Mouse (Mus musculus): ENCODE results near the gene Zfp280d.

Zfp280d gene

DNA sequence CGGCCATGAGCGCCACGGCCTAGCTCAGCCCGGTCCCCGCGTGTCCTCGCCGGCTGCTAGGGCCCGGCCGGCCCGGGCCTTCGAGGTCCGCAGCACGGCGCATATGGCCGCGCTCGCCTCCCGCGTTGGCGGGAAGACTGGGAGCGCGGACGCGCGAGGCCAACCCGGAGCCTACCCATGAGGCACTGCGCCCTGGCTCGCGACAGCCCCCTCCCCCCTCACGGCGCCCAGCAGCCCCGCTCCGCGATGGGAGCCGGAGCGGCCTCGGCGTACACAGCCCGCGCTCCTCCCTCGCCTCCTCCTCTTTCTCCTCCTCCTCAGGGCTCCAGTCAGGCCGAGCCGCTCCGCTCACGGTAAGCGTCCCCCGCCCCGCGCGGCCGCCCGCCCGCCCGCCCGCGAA is at the start of gene Zfp280d:
Gene Zfp280d (plus strand): TSS at position 184 of the 400 bp plus-strand sequence.
- DNase-seq (ENCODE audit: low spot score) = peak; percentile 63

DNA sequence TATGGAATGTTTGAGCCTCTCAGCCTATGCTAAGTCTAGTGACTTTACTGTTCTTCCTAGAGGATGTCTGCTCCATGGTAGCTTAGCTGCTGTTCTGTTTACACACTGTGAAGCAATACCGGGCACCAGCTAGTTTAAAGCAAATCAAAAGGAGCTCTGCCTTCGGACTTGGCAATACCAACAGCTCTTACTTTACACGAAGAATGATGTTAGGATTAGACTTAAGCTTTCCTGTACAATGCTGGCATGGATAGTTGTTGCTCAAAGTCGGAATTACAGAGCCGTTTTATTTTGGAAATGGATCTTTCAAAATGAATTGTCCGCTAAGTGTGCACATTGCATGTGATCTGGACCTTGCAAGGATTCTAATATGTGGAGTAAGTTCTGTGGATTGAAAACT is 48.1 kb upstream of the Zfp280d start:
- no peak for DNase-seq (ENCODE audit: low spot score)

DNA sequence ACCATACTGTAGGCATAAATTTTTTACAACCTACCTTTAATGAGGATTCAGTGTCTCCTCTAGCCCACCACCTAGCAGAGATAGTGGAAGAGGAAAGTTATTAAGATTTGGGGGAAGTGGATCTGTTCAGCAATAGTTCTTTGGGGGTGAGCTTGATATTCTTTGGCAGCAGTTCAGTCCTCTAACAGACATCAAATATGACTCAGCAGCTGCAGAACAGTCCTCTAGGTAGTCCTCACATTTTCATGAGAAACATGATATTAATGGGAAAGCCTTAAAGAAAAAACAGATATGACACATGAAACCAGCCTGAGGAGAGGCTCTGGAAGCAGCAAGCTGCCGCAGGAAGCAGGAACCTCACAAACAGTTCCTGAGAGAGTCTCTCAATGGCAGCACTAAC is 22.0 kb upstream of the Zfp280d start:
- DNase-seq (ENCODE audit: low spot score) = no peak

DNA sequence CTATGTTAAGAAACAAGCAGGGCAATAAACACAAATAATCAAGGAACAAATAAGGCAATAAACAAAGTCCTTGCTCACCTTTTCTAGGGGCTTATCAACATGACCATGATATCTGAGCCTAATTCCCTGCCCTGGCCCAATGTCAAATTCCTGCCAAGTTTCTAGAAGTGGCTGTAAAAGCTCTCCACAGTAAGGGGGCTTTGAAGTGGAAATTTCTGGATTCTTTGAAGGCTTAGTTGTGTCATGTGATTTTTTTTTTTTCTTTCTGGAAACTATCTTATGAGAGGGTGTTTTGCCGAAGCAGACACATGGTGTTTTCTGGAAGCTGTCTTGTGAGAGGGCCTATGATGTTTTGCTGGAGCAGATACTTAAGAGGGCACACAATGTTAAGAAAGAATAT is 19.4 kb upstream of the Zfp280d start:
- DNase-seq (ENCODE audit: low spot score) = no peak

DNA sequence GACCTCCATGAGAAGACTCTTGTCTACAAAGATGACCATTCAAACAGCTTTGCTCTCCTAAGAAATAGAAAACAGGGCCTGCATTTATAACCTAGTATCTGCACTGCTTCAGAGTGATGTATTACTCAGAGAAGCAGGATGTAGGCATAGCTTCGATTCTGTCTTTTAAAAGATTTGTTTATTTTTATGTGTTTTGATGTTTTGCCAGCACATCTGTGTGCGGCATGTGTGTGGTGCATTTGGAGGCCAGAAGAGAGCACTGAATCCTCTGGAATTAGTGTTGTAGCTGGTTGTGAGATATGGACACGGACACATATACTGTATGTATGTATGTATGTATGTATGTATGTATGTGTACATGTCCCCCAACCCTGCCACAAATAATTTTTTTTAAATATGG is 18.0 kb upstream of the Zfp280d start:
- DNase-seq (ENCODE audit: low spot score) = no peak

DNA sequence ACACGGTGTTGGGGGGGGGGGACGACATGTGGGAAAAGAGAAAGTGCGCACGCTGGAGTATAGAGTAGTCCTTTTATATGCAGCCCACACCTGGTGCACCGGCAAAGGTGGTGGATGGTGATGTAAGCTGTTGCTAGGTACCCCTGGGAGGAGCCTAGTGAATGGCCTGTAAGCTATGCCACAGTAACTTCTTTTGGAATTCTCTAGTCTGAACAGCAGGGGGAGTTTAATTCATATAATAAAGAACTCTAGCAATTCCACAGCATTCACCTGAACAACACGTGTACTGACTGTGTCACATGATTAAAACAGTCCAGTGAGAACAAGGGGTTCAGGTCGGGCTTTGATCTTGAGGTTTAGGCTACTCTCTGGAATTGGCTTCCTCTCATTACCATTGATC is 14.3 kb upstream of the Zfp280d start:
- no peak for DNase-seq (ENCODE audit: low spot score)

DNA sequence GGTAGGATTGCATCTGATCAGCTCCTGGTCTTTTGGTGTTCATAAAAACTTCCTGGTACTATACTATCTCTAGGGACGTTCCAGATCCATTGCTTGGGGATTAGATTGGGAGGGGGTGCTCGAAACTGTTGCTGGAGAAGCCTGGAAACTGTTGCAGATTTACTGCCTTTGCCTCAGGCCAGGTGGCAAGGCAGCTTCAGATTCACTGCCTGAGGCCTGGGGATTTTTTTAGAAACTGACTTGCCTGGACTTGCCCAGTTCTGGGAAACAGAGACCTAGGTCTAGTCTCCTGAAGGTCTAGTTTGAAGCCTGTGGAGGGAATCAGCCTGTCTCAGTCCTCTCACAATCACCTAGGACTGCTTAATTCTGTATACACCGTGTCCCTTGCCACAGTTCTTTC is 9.8 kb upstream of the Zfp280d start:
- DNase-seq (ENCODE audit: low spot score) = no peak

DNA sequence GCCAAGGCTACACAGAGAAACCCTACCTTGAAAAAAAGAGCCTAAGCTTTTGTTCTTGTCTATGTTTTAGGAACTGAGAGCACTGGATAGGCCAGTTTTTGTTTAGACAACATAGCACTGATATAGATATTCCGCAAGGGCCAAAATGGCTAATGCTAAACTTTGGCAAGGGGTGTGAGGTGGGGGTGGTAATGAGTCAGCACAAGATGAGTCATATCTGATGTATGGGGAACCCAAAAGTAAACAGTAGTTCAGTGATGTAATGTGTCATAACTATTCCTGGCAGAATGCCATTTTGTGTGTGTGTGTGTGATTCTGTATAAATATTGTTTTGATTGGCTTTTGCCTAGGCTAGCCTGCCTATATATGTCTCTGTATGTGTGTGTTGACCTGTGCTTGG is 4.5 kb upstream of the Zfp280d start:
- DNase-seq (ENCODE audit: low spot score) = no peak

DNA sequence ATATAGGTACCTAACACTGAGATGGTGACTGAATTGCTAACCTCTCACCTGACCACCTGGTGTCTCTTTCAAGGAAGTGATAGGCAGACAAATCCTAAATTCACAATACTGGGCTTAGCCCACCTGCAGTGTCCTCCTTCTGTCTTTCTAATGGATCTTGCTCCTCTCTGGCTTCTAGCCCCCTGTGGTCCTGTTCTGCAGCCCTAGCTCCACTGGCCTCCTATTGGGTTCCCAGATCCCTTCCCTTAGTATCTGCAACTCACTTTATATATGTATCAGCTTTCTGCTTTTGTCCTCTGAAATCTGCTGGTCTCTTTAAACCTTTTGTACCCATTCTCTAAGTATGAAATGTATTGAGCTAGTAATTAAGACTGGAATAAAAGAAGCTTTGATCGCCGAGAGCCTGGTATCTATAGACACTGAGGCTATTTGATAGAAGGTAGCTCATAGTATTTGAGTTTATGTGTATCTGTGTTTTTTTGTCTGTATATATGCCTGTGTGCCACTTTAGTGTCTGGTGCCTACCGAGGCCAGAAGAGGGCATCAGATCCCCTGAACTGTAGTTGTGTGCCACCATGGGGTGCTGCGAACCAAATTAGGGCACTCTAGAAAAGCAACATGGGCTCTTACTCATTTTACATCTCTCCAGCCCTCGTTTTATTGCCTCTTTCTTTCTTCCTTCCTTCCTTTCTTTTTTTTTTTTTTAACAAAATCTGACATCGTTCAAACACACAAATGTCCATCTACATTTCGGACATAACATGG is 832 bp upstream of the Zfp280d start:
- DNase-seq (ENCODE audit: low spot score) = no peak

DNA sequence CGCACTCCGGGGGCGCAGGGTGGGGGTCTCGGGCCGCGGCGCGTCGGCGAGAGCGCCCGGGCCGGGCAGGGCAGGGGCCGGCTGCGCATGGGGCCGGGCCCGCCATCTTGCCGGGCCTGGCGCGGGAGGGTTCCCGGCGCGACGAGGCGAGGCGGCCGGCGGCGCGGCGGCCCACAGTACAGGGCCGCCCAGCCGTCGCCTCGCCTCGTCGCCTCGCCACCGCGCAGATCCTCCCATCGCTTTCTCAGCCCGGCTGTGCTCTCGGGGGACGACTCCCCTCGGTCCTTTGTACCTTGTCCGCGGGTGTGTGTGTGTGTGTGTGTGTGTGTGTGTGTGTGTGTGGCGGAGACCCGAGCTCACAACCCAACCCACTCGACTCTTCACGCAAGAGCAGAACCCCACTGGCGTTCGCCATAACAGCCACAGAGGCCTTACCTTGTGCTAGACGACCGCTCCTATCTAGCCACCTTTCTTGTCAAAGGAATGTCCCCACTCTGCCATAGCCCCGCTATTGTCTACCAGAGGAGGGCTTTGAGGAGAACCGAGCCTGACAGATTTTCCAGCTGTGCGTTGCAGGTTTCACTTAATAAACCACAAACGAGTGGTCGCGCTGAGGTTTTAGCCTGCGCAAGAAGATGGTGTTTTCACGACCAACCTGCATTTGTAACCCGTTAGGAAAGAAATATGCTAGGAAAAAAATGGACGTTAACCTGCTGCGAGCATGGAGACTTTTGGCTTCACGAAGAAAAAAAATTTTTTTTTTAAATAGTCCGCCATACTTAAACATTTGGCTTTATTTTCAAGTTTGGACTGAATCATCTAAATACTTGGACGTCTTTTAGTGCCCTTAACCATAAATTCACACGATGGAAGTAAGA is 680 bp downstream of the Zfp280d start:
- no peak for DNase-seq (ENCODE audit: low spot score)

DNA sequence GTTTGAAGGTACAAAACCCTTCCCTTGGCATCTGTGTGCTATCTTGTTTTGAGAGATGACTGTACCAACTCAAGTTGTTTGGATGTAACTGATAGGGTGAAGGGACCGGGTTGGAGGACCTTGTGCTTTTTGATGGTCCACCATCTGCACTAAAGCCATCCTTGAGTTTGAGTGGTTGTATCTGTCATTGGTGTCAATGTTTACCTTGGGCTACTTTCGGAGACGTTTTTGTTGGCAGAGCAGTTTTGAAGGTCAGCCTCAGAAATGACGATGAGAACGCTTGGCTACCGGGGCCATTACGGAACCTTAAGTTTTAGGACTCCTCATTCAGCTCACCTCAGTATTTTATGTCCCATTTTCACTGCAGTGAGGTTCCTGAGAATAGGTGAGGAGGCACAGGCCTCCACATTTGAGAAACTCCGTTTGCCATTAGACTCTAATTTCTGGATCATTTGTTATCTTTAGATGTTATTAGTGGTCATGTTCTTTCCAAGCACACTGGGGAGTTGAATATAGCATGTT is 1.4 kb downstream of the Zfp280d start:
- DNase-seq (ENCODE audit: low spot score) = no peak

DNA sequence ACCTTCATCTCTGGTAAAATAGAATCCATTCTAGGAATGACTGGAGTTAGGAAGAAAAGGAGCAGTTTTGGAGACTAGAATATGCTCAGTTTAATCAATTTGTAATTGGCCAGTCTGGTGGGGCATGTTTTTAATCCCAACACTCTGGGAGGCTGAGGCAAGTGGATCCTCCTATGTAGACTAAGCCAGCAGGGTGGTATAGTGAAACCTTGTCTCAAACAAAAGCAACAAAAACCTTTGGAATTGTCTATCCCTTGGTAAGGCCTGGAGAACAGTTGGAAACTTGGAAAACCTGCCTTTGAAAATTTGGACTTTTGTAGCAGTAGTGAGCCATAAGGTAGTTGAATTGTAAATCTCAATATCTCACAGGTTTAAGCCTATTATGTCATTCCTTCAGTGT is 2.3 kb downstream of the Zfp280d start:
- DNase-seq (ENCODE audit: low spot score) = no peak

DNA sequence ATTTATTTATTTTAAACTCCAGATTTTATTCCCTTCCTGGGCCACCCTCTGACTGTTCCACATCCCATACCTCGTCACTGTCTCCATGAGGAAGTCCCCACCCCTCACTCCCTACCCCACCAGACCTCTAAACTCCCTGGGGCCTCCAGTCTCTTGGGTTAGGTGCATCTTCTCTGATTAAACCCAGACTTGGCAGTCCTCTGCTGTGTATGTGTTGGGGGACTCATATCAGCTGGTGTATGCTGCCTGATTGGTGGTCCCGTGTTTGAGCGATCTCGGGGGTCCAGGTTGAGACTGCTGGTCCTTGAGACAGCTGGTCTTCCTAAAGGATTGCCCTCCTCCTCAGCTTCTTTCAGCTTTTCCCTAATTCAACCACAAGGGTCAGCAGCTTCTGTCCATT is 5.3 kb downstream of the Zfp280d start:
- no peak for DNase-seq (ENCODE audit: low spot score)

DNA sequence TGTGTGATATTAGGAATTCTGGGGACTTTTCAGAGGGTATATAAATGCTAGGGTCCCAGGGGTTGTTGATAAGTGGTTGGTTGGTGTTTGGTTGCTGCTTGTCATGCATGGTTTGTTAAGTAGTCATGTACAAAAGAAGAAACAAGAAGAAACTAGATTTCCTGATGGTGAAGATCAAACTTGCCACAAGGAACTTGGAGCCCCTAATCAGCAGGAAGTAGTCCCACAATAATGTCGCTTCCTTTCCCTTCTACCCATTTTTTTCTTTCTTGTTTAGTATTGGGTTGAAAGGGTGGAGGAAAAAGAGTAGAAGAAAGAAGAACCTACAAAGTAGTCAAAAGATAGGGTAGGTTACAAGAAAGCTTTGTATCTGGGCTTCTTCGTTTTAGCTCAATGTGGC is 13.0 kb downstream of the Zfp280d start:
- no peak for DNase-seq (ENCODE audit: low spot score)

DNA sequence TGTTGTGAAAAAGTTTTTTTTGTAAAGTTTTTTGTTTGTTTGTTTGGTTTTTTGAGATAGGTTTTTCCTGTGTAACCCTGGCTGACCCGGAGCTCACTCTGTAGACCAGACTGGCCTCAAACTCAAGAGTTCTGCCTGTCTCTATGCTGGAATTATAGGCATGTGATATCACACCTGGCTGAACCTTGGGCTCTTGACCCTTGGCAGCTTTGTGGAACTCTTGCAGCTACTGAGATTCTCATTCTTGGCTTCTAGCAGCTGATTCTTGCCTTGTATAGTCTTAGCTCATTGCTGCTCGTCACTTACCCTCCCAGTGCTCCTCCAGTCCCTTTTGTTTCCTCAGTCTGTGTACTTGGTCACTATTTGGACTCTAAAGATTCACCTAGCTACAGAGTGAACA is 13.6 kb downstream of the Zfp280d start:
- no peak for DNase-seq (ENCODE audit: low spot score)

DNA sequence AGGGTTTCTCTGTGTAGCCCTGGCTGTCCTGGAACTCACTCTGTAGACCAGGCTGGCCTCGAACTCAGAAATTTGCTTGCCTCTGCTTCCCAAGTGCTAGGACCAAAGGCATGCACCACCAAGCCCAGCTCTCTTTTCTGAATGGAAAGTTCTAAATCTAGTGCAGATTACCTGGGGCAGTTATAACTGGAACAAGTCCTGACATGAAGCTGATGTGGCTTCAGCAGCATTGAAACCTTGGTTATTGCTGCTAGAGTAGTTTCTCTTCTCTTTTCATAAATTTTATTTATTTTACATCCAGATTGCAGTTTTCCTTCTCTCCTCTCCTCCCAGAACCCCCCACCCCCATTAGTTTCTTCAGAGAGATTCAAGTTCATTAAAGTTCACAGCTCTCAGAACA is 14.4 kb downstream of the Zfp280d start:
- no peak for DNase-seq (ENCODE audit: low spot score)

DNA sequence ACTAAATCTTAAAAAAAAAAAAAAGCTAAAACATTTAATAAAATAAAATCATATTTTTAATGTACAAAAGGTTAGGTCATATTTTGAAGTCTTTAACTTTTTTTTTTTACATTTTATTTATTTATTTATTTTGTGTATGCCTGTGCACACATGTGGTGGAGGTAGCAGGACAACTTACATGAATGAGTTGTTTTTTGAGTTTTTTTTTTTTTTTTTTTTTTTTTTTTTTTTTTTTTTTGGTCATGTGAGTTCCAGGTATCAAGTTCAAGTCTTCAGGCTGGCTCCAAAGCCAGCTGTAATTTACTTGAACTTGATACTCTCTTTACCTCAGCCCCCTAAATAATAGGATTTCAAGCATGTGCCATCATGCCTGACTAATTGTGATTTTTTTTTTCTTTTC is 19.4 kb downstream of the Zfp280d start:
- no peak for DNase-seq (ENCODE audit: low spot score)

DNA sequence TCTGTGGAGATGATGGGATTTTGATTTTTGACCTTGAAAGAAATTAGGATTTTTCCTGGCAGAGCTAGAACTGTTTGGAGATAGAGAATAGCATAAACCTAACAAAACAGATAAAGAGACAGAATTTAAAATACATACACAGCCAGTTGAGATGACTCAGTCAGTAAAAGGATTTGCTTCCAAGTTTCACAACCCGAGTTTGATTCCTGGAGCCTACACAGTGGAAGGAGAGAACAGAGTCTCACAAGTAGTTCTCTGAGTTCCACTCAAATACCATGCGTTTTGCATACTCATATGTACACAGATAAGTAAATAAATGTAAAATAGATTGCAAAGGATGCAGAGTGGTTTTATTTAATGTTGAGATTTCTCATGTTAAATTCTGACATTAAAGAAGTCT is 35.1 kb downstream of the Zfp280d start:
- DNase-seq (ENCODE audit: low spot score) = no peak

DNA sequence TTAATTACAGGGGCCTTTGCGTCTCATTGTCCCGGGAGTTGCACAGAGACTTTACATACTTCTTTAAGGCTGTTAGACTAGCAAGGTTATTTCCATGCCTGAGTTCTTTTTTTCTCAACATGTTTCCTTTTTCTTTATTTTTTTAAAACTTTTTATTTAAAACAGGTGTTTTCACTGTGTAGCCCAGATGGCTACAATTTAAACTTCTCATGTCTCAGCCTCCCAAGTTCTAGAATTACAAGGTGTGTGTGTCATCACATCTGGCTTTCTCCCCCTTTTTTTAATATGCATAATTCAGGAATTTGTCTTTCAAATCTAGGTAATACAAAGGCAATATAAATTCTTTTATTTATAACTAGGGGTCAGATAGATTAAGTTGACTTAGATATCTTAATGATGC is 58.6 kb downstream of the Zfp280d start:
- DNase-seq (ENCODE audit: low spot score) = no peak

DNA sequence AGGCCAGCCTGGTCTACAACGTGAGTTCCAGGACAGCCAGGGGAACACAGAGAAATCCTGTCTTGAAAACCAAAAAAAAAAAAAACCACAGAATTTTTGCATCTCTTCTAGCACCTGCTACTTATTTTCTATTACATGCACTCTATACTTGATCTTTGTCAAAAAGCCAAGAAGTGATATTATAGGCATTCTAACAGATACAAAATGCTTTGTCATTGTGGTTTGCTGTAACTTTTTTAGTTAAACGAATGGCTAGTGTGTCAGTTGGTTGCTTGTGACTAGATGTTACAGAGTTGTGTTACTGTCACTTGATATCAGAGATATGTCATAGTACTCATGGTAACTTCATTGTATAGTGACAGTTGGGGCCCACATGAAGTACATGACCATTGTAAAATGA is 61.4 kb downstream of the Zfp280d start:
- DNase-seq (ENCODE audit: low spot score) = no peak

DNA sequence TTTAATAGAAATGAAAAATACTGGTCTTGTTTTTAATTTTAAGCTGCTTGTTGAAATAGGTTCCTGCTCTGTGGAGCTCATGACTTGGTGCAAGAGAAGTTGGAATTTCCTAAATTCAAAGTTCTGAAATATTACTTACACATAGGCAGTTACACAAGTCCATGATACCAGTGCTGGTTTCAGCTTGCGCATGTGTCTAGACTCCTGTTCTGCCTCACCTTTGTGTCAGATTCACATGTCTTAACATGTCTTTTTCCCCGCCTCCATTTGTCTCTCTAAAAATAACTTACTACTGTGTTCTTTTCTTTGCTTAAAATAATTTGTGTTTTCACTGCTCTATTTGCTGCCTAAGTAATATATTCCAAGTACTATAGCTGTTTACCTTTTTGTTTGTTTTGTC is 64.5 kb downstream of the Zfp280d start:
- no peak for DNase-seq (ENCODE audit: low spot score)

DNA sequence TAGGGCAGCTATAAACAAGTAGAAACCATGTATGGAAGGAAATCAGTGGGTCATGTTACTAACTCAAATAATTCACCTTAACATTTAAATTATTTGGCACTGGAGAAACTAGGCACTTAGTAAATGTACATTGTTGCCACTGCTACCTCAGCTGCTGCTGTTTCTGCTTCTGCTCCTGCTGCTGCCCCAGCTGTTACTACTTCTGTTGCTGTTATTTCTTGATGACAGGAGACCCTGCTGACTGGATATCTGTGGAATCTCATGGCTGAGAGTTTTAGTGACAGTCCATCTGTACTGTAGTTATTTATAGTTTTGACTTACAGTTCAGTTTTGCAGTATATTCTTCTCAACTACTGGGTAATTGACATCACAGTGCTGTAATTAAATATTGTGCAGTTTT is 69.2 kb downstream of the Zfp280d start:
- no peak for DNase-seq (ENCODE audit: low spot score)

DNA sequence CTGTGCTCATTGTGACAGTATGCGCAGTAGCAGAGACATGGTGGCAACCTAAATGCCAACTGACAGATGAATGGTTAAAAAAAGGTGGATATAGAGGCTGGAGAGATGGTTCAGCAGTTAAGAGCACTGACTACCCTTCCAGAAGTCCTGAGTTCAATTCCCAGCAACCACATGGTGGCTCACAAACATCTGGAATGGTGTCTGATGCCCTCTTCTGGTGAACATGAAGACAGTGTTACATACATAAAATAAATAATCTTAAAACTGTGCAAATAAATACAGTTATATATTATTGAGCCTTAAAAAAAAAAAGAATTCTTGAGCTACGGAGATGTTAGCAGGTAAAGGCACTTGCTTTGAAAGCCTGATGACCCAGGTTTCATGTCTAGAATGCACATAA is 97.7 kb downstream of the Zfp280d start:
- no peak for DNase-seq (ENCODE audit: low spot score)
